Mouse (Mus musculus): ENCODE results near the gene Gm13090.

Gm13090 gene

DNA sequence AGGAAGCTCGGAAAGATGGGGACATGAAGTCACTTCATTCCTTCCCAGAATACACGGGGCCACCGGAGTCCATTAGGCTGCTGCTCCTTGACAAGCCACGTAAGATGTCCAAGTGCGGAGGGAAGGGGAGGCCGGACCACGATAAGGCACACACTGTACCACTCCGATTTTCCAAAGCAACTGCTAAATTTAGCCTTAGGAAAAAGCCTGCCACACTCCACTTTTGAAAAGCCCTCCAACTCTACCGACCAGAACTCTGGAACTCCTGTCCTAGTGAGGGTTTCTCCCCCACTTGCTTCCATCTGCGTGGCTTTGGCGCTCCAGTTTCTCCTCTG is 7.7 kb downstream of the Gm13090 start:
- no peak for DNase-seq (ENCODE audit: low spot score)

DNA sequence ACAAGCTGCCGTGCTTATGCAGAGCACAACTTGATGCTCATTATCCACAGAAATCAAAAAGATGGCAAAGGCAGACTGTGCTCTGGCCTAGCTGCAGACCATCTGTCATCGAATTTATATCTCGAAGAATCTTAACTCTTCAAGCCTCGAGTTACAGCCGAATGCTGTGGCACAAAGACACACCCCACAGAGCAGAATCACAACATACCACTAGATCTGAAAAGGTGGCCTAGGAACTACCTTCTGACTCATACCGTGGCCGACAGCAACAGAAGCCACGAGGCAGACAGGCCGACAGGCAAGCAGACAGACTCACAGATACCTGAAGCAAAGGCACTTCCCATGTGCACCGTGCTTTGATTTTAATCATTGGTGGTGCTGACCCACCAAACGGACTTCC is 14.3 kb downstream of the Gm13090 start:
- no peak for DNase-seq (ENCODE audit: low spot score)

DNA sequence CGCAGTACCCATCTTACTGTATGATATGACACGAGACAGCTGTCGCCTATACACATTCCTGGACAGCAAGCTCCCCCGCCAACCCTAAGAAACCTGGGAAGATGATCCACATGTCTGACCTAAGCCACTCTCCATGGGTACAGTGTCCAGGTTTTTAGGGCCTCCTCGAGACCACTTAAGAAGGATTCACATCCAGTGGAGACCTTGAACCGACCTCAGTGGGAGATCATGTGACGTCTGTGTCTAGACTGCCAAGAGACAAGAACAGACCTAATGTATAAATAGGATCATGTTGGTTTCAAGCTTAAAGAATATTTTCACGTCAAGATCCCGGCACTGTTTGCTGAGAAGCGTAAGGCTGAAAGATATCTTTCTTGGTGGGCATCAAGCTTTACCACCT is 14.8 kb downstream of the Gm13090 start:
- no peak for DNase-seq (ENCODE audit: low spot score)

DNA sequence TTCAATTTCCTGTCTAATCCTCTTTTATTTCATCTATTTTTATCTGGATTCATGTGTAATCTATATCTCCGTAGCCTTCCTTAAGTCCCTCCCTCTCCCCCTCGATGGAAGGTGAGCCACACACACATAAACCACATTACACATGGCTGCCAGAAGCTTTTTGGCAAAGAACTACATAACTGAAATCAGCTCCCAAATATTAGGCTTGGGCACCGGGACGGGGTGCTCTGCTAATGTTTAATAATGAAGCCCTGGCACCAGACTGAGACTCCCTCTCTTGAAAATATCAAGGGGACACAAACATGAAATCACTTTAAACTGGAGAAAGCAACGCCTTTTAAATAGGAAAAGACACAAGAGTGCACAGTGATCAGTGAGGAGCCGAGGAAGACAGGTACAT is 16.5 kb downstream of the Gm13090 start:
- no peak for DNase-seq (ENCODE audit: low spot score)

DNA sequence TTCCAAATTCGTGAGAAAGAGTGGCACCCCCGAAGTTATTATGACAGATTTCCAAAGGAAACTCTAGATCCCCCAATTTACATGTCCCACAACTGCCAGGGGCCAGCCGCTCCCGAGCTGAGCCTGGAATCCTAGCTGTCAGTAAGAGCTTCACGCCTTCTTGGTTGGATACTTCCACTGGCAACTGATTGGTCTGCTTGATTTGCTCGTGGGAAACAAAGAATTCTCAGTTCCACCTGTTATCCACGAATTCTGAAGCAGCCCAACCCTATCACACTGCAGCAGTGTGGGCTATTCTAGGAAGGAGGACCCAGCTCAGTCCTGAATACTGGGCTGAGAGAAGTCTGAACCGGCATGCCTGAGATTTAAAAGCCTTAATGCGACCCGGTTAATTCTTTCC is 17.1 kb downstream of the Gm13090 start:
- peak; percentile 15 for DNase-seq (ENCODE audit: low spot score)

DNA sequence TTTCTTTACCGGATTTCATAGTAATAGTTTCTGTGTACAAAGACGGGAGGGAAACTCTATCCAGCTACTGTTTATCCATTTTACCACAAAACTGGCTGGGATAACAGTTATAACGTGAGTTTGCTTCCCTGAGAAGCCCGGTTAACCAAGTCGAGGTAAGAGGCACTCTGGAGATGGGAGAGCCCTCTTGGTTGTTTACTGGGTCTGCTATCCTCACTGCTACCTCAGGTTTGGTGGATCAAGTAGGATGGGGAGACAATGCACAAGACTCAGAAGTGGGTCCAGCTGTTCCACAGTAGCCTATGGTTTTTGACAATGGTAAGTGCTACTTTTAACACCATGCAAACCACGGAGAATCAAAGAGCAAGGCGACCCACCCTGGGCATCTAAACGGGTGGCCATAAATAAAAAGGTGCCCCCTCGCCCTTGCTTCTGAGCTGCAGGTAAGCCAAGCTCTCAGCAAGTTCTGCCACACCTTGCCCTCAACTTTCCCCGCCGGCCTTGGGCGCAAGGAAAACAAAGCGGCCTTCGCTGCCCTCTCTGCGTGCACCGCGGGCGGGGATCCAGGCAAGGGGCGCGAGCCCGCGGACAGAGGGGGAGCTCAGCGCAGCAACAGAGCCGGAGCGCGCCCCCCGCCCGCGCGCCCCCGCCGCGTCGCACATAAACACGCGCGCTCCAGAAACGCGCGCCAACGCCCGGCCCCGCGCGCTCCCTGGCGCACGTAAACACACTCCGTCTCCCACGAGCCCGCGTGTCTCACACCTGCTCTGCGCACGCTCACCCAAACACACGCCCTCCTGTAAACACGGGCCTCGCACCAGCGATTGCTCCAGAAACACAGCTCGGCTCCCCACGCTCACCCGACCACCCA is 18.0 kb downstream of the Gm13090 start:
- peak; percentile 60 for DNase-seq (ENCODE audit: low spot score)

DNA sequence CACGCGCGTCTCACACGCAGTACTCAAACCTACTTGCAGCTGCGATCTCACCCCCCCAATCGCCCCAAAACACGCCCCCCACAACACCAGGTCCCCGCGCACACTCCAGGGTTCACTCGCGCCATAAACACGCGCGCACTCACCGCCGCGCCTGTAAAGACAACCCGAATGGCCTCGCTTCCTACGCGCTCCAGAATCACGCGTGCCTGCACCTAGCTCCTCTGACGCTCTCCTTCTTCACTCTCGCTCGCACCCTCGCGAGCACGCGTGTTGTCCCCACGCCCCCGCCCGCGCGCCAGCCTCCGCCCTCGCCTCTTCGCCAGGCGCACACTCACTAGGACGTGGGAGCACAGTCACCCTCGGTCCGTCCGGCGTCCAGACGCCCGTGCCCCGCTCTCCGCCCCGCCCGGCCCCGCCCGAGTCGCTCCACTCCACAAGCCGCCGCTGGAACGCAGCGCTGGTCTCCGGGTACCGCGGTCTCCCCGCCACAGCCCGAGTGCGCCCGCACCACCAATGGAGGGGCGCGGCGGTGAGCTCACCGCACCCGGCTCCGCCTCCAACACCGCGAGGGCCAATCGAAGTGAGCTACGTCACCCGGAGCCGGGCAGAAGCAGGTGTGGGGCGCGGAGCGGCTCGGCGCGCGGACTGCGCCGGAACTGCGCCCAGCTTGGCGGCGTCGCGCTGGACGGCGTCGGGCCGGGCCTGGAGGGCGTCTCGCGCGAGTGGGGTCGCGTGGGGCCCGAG is 18.8 kb downstream of the Gm13090 start:
- DNase-seq (ENCODE audit: low spot score), result peak; percentile 96

DNA sequence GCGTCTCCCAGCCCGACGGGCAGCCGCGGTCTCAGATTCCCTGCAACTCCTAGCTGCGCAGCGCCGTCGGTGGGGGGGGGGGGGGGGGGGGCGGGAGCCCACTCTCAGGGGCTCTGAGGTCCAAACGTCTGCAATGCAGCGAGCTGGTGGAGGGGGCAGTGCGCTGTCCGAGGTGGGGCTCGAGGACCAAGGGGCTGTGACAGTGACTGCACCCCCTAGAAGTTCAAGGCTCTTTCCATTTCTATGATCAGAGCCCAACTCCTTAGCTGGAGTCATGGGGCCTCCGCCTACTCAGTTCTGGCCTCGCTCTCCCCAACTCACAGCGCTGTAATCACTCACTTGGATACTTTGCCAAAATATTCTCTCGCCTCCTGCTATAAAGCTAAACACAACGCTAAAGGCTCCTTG is 19.5 kb downstream of the Gm13090 start:
- peak; percentile 21 for DNase-seq (ENCODE audit: low spot score)

DNA sequence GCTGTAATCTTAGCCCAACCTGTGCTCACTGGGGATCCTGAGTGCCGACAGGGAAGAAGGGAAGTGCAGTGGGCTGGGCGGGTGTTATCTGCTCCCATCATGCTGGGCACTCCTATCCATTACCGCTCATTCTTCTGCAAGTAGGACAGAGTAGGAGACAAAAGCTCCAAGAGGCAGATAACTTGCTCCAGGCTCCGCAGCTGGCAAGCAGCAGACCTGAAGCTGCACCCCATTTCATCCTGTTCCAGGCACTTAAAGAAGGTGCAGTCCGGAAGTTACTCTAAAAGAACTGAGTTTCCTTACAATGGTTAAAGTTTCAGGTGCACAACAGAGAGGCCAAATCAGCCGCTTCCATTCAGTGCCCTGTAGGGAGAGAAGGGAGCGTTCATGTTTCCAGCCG is 21.9 kb downstream of the Gm13090 start:
- DNase-seq (ENCODE audit: low spot score), result no peak

DNA sequence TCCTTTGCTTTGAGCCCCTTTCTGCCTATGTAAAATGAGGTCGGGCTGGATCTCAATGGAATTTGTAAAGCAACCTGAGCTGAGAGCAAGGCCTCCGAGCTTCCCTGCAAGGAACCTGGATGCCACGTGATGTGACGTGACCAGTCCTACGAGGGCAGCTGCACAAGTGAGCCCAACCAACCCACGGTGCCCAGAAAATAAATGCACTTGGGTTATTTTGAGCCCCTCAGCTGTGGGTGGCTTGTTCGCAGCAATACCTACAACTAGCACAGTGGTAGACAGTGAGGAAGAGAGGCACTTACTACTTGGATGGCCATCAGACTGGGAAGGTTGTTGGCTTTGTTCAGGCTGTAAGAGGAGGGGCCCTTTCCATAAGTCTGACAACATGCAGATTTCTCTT is 25.2 kb downstream of the Gm13090 start:
- DNase-seq (ENCODE audit: low spot score), result no peak

DNA sequence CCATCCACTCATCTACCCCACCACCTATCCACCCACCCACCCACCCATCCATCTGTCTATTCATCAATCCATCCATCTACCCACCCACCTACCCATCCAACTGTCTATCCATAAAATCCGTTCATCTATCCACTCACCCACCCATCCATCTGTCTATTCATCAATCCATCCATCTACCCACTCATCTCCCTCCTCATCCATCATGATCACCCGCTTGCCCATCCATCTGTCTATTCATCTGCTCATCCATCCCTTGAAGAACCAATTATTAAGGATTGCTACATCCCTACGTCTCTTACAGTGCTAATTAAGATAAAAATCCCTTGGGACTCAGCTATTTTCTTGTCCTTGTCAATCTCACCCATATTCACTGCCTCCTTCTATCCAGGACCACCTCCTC is 29.5 kb downstream of the Gm13090 start:
- DNase-seq (ENCODE audit: low spot score), result no peak

DNA sequence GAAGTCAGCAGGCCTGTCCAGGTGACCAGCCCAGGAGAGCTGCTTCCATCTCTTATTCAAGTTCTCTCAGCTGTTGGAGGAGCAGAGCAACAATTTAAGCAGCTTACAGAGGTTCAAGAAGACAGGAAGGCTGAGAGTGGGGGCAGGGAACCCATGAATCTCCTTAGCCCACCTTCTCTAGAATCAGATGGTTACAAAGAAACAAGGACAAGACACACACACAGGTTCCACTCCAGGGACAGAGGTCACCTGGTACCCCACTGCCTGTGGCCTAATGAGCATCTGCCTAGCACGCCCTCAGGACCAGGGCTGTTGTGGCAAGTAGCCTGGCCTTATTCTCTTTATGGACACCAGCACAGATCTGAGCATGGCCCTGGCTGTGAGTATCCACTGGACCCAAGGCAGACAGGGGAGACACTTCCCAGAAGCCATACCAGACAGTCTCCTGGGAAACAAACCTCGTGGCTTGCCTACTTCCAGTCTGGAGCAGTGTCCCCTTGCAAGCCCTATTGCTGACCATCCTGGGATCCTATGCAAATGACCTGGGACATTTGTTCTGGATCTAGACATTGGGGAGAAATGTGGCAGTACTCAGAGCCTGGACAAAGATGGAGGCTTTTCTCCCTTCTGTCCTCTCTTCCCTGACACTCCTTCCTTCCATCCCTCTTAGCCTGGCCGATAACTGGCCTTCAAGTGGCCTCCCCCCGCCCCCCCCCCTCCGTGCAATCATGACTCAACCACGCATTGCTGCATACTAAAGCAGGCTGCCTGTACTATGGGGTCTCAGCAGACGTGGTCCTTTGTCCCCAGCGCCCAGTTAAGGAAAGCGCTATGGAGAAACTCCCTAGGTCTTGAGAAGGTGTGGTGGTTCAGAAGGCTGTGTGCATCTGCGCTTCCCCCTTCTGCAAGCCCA is 38.5 kb downstream of the Gm13090 start:
- DNase-seq (ENCODE audit: low spot score), result peak; percentile 74

DNA sequence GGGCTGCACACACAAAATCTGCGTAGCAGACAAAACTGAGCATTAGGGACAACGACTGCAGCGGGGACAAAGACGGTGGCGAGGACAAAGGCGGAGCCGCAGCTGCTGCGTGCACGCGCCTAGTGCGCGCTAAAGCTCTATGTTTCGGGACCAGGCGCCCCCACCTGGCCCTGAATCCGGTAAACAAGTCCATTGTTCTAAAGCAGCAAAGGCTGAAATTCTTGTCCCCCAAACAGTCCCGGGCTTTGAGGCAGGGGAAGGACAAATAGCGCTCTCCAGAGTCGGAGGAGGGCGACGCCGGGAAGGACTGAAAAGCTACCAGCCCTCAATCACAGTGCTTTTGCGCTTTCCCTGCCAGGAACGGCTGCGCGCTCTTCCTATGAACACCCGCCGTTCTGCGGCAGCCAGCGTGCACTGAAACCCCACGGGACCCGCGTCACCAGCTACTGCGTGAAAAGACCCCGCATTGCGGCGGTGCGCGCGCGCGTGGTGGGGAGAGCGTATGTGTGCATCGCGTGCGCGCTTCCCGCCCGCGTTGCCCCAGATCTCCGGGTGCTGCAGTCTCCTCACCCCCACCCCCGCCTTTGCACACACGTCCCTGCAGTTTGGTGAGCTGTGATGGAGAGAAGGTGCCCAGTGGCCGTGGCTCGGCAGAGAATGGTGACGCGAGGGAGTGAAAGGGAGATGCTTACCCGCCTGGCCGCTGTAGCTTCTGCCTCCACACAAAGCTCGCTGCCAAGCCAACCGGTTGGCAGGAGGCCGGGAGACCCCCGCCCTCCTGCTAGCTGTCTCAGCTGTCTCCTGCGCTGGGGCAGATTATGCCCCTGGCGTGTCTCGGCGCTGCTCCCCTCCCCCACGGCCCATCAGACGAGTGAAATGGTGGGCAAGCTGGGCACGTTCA is 39.5 kb downstream of the Gm13090 start:
- peak; percentile 91 for DNase-seq (ENCODE audit: low spot score)

DNA sequence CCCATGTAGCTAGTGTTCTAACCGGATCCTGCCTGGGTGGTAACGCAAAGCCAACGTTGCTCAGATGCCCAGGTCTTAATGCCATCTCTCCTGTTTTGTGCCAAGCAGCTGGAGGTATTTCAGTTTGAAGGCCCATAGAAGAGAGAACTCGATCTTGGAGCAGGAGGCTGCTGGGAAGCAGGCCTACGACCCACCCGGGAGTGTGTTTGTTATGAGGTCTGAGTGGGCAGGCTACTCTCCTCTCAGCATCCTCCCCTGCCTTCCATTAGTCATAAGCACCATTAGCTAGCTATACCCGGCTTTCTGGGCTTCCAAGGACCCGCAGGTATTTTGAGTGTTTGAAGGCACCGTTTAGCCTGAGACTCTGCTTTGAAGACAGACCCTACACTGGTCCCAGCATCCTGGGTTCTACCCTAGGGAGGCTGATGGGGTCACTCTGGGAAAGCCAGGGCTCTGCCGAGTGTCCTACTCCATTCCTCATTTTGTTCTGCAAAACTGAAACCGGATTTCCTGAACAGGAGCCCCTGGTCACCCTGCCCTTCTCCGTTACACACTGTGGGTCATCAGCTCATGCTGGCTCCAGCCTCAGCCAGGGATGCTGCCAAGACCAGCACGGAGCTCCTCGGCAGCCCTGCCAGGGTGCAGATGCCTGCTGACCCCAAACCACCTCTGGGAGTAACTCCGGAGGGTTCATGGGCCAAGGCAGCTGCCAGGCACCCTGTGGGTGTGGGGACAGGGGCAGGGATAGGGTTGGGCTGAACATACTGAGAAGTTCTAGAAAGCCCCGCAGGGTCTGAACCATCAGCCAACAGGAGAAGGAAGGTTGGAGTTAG is 40.6 kb downstream of the Gm13090 start:
- DNase-seq (ENCODE audit: low spot score), result no peak

DNA sequence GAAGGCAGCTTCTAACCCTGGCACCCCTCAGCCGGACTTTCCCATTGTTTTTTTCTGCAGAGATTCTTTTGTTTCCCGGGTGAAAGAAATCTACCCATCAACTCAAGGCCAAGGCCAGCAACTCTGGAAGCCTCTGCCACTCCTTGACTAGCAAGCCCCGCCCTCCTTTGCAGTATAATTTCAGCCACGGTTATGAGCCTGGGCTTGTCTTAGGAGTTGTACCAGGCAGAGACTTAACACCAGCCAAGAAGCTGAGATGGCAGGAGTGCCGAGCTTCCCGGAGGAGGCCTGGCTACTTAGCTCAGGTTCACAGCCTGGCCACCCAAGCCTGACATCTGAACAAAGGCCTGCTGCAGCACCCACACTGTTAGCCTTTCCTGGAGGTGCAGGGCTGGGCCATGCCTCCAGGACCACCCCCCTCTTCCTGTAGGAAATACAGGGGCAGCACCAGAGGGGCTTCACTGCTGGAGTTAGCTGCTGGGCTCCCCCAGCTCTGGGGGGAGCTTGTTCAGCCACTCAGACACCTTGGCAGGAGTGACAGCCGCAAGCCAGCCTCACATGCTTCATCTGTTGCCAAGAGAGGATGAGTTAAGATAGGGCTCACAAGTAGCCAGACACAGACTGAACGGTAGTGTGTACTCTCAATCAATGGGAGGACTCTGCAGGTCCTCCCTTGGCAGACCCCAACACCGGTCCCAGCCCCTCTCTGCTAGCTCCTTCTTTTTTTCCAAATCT is 41.6 kb downstream of the Gm13090 start:
- DNase-seq (ENCODE audit: low spot score), result no peak

DNA sequence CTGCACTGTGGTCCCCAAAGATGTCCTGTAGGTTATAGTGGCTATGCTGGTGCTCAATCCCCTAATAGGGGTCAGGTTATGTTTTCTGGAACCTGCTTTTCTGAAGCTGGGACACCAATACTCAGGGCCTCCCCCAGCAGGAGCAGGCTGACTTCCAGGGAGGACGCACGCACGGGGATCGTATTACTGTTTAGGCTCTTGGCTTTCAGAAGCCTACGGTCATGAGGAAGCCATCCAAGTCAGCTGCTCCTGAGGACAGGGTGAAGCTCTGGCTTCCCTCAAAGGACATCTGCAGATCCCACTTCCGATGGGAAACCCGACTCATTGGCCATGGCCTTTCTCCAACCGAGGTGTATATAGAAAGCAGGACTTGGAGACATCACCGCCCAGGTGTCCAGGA is 43.1 kb downstream of the Gm13090 start:
- DNase-seq (ENCODE audit: low spot score), result no peak

DNA sequence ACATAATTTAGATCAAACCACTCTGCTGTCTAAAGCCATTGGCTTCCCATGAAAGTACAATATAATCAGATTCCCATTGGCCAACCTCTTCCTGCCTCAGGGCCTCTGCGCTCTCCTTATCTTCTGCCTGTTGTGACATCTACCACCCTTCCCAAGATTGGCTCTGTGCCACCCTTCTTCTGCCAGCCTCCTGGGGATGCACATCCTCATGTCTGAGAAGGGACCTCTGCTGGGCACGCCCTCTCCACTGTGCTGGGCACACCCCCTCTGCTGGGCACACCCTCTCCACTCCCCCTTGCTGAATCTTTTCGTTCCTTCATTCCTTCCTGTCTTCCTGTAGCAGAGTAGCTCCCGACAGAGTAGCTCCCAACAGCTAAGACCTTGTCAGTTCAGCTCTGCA is 44.4 kb downstream of the Gm13090 start:
- DNase-seq (ENCODE audit: low spot score), result no peak

DNA sequence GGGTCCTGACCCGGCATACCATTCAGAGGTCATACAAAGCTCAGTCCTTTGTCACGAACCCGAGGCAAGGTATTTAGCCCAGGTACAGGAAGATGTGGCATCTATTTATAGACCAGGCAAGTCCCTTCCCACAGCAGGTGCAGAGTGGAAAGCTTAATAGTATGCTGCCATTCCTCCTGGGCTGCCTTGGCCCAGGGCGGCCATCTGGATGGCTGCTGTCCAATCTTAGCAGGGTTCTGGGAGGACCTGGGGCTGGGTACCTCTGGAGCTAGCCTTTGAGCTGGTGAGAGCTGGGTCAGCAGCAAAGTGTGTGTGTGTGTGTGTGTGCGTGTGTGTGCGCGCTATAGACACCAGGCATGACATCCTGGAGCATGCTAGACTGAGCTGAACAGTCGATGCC is 46.1 kb downstream of the Gm13090 start:
- DNase-seq (ENCODE audit: low spot score), result no peak

DNA sequence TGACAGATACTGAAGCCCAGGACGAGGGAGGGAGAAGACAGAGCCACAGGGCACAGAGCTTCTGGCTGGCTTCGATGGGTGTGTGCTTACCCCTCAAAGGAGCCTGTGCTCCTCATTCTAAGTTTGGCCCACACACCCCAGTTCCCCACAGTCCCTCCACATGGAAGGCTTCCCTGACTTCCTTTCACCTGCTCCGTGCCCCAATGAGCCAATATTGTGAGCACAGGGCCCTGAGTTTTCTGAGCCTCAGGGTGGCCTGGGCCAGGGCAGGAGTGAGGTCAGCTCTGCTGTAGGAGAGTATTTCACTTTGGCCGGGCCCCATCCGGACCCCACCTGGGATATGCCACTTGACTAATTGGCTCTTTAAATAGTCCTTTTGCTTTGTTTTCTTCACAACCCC is 48.3 kb downstream of the Gm13090 start:
- no peak for DNase-seq (ENCODE audit: low spot score)

DNA sequence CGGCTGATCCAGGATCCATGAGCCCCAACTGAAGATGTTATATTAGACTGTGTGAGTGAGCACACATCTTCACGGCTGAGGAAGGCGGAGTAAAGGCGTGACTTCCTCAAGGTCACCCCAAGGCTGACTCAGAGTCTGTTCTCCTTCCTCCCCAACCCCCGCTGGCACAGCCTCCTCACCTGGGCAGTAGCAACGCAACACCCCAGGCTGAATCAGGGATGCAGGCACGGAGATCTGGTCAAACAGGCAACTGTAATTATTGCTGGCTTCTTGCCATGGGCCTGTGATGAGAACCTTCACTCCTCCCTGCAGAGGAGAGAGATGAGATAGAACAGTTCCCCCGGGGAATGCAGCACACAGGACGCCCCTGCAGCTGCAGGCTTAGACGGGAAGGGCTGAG is 48.8 kb downstream of the Gm13090 start:
- DNase-seq (ENCODE audit: low spot score), result no peak

Measured in embryo, embryonic 10.5 days (tissue).